Mouse (Mus musculus) naive thymus-derived CD4-positive, alpha-beta T cell, adult 2 months (primary cell): Measurements from ENCODE around the gene Mien1.

Experiments
- DNase-seq: peaks from one replicate; pipeline ENCODE4 v3.0.0-alpha.2; 2011; ENCODE audit warnings: low read depth

The Mien1 gene

GRCm38 (mm10) chr11:98438331-98439158 is at the start of gene Mien1:
Mien1 (minus strand) TSS chr11:98438991.
- peak; percentile 97 for DNase-seq

- DNase-seq = peak; percentile 70
Measured at GRCm38 (mm10) chr11:98487526-98488040, 48.8 kb upstream of the Mien1 start.

GRCm38 (mm10) chr11:98485749-98486148 is 47.0 kb upstream of the Mien1 start:
- no peak for DNase-seq

- no peak for DNase-seq
Measured at GRCm38 (mm10) chr11:98482067-98482466, 43.3 kb upstream of the Mien1 start.

- no peak for DNase-seq
Measured at GRCm38 (mm10) chr11:98481231-98481630, 42.4 kb upstream of the Mien1 start.

- DNase-seq = no peak
Measured at GRCm38 (mm10) chr11:98479940-98480497, 41.2 kb upstream of the Mien1 start.

- peak; percentile 52 for DNase-seq
Measured at GRCm38 (mm10) chr11:98479026-98479939, 40.5 kb upstream of the Mien1 start.

- no peak for DNase-seq
Measured at GRCm38 (mm10) chr11:98477011-98477701, 38.4 kb upstream of the Mien1 start.

GRCm38 (mm10) chr11:98476434-98476807 is 37.6 kb upstream of the Mien1 start:
- DNase-seq = no peak

- no peak for DNase-seq
Measured at GRCm38 (mm10) chr11:98475630-98476433, 37.0 kb upstream of the Mien1 start.

GRCm38 (mm10) chr11:98474967-98475366 is 36.2 kb upstream of the Mien1 start:
- DNase-seq = no peak

- DNase-seq = no peak
Measured at GRCm38 (mm10) chr11:98473916-98474479, 35.2 kb upstream of the Mien1 start.

GRCm38 (mm10) chr11:98472696-98473095 is 33.9 kb upstream of the Mien1 start:
- no peak for DNase-seq

GRCm38 (mm10) chr11:98470795-98471194 is 32.0 kb upstream of the Mien1 start:
- no peak for DNase-seq

GRCm38 (mm10) chr11:98469761-98470714 is 31.2 kb upstream of the Mien1 start:
- DNase-seq = peak; percentile 81

GRCm38 (mm10) chr11:98464516-98464915 is 25.7 kb upstream of the Mien1 start:
- peak; percentile 74 for DNase-seq

GRCm38 (mm10) chr11:98463911-98464310 is 25.1 kb upstream of the Mien1 start:
- DNase-seq = peak; percentile 51

GRCm38 (mm10) chr11:98462255-98462654 is 23.5 kb upstream of the Mien1 start:
- DNase-seq = no peak

GRCm38 (mm10) chr11:98461109-98461720 is 22.4 kb upstream of the Mien1 start:
- no peak for DNase-seq
